Mouse (Mus musculus): ENCODE measurements around the gene Tpp2.
A peak's percentile ranks its signal among the peaks of the same experiment; 100 is the strongest.
"Not testable (repeated sequence)": the region's sequence is repeated elsewhere in the genome, so short reads cannot be mapped to it uniquely, and the experiment has no call there.

The Tpp2 gene

DNA sequence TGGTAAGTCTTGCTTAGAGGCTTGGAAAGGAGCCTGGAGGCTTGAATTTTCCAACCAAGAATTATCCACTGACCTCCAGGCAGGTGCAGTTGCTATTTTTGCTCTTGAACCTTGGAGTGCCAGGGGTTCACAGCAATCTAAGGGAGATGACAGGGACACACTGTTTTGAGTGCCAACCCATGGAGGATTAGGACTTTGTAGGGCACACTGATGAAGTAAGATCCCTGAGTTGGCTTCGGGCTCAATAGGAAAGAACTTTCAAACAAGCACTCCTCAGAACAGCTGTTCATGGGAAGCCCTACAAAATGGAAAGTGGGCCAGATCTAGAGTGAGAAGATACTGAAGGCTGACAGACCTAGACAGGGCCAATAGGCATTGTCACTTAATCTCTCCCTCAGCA, 89.2 kb downstream of the Tpp2 start:
- DNase-seq: no peak

GRCm38 (mm10) chr1:44027651-44028050, 94.2 kb downstream of the Tpp2 start:
- DNase-seq: peak; percentile 31

DNA sequence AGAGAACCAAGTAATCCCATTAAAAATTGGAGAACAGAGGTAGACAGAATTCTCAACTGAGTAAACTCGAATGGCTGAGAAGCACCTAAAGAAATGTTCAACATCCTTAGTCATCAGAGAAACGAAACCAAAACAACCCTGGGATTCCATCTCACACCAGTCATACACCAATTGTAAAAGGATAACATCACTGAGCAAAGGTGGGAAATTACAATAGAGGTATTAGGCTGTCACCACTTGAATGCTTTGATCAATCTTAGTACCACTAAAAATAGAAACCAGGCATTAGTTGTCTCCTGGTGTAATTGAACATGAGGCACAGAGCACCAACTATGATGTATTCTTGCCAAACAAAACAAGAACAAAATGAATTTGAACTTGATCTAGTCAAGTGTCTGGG, 98.8 kb downstream of the Tpp2 start:
- DNase-seq: no peak

DNA sequence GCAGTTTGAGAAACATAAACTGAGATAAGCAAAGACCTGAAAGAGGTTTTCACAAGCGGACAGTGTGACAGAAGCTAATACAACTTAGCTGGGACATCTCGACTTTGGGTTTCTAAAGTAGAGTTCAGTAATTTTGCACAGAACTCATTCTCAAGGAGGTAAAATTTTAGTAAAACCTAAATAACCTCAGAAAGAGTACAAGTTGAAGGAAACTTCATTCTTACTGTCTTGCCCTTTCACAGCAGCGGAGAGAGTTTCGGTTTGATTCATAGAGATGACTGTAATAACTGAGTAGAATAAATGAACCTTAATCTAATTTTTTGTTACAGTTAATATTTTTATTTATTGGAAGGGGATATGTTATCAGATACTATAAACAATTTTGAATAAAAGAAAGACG, 99.5 kb downstream of the Tpp2 start:
- DNase-seq: no peak

- peak; percentile 21 for DNase-seq
These were observed 108.5 kb downstream of the Tpp2 start for GRCm38 (mm10) chr1:44041797-44042554.

DNA sequence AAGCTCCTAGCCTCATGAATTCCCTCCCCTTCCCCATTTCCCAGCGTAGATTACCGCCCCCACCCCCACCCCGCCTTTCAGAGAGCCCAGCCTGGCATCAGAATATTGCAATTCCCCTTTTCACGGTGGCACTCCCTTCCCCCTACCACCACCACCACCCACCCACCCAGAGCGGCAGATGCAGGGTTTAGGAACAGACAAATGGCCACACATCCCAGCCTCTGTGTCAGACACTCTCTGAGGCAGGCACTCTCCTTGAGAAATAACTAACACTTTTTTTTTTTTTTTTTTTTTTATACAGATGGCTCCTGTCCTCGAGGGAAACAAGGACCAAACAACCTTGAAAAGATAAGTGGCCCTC, 109.1 kb downstream of the Tpp2 start:
- DNase-seq: no peak

GRCm38 (mm10) chr1:44045689-44046088, 112.2 kb downstream of the Tpp2 start:
- not testable (repeated sequence) for DNase-seq

- no peak for DNase-seq
These were observed 113.1 kb downstream of the Tpp2 start for GRCm38 (mm10) chr1:44046556-44046955.

Measured in kidney, adult 11 months (tissue).